Mouse (Mus musculus): ENCODE measurements around the gene Gp1ba. TPM values are rescaled to one million over a fixed set of nuclear protein-coding genes. Genes with fewer than 3 reads are reported as not detected.
A peak's percentile ranks its signal among the peaks of the same experiment; 100 is the strongest.

The Gp1ba gene
- total and polyA plus RNA-seq, 3 experiments = 0.25 to 0.84 TPM; not detected in 1

GRCm38 (mm10) chr11:70669582-70670345 lies 30.8 kb downstream of the Gp1ba start (continued):
- no peak for TF ChIP-seq PAX5 (IDR thresholded peaks at IDR 0.05; ENCODE audit: low read length)

- peak overlapping the region; percentile 69 to 92 (median 73) for H3K4me3 ChIP-seq (replicated peaks in 1 of 3; ENCODE audit: low read depth in 2 of 3, low read length in 2 of 3, poor library complexity in 1 of 3)
- dilution Hi-C loops (cut with MboI; ENCODE audit: extremely low pct_ligation_motif_present, extremely low pct_unique_long_range_greater_than_20kb, low sequenced_read_pairs) = no loop called here
- in situ Hi-C loops (cut with MboI; ENCODE audit: low pct_ligation_motif_present, low pct_unique_long_range_greater_than_20kb, low sequenced_read_pairs) = loop anchor here (5.0 kb wide), 1 partner anchor 37 kb away; no protein-coding TSS in a partner anchor
- H3K9ac ChIP-seq (ENCODE audit: insufficient read depth, low read depth) = peak overlapping the region; percentile 77
- peak overlapping the region; percentile 23; the same call in 1 of the 2 replicates for H3K27ac ChIP-seq (ENCODE audit: insufficient read depth, low read depth)
- H3K79me2 ChIP-seq (replicated peaks; ENCODE audit: control insufficient read depth, extremely low read depth, insufficient read depth, poor library complexity, severe bottlenecking) = peaks cover 22% of the 10 kb centered on the region
- H3K4me1 ChIP-seq (ENCODE audit: control insufficient read depth in 1 of 2, insufficient read depth in 2 of 2) = peaks cover 10 to 37% of the 10 kb centered on the region in 2 experiments
- H3K36me3 ChIP-seq (replicated peaks in 1 of 2; ENCODE audit: control insufficient read depth in 1 of 2, insufficient read depth in 1 of 2, low read length in 1 of 2) = peaks cover 37 to 66% of the 10 kb centered on the region in 2 experiments
- no peak for TF ChIP-seq MYC (IDR thresholded peaks at IDR 0.05; ENCODE audit: low read depth, low read length)
- TF ChIP-seq TCF12 (IDR thresholded peaks at IDR 0.05; ENCODE audit: low read depth, low read length) = no peak
- no peak for TF ChIP-seq JUN (IDR thresholded peaks at IDR 0.05; ENCODE audit: insufficient read depth, low read depth, low read length)
- TF ChIP-seq ZMIZ1 (IDR thresholded peaks at IDR 0.05; ENCODE audit: low read depth, low read length) = no peak; the same call in 1 of the 2 replicates
- TF ChIP-seq HCFC1 (IDR thresholded peaks at IDR 0.05; ENCODE audit: low read depth, low read length) = no peak
- TF ChIP-seq RCOR1 (conservative IDR thresholded peaks at IDR 0.05; ENCODE audit: low read depth, low read length) = no peak
- no peak for TF ChIP-seq NRF1 (IDR thresholded peaks at IDR 0.05; ENCODE audit: low read depth, low read length)
- no peak for TF ChIP-seq MAFK (IDR thresholded peaks at IDR 0.05; ENCODE audit: insufficient replicate concordance, low read length)
- no peak for TF ChIP-seq CHD1 (IDR thresholded peaks at IDR 0.05; ENCODE audit: low read depth, low read length)
- no peak for TF ChIP-seq TBP (conservative IDR thresholded peaks at IDR 0.05; ENCODE audit: low read depth, low read length)
- DNase-seq (ENCODE audit: extremely low read depth) = peak; percentile 28
- peak overlapping the region; percentile 41 for H3K4me2 ChIP-seq (ENCODE audit: insufficient read depth, low read depth, poor library complexity, severe bottlenecking)
- no peaks in the 10 kb centered on the region for H3K27me3 ChIP-seq (replicated peaks)
- no peaks in the 10 kb centered on the region for H3K9me3 ChIP-seq (replicated peaks; ENCODE audit: low read length)
Measured at GRCm38 (mm10) chr11:70670483-70670882, 31.6 kb downstream of the Gp1ba start.

- in situ Hi-C loops (cut with MboI; ENCODE audit: low pct_ligation_motif_present, low pct_unique_long_range_greater_than_20kb, low sequenced_read_pairs) = loop anchor here (5.0 kb wide), 1 partner anchor 36 kb away; no protein-coding TSS in a partner anchor
- Histone ChIP-seq H3K27ac (ENCODE audit: insufficient read depth, low read depth) (no peak overlapping the region), H3K36me3 (replicated peaks in 1 of 2; ENCODE audit: control insufficient read depth in 1 of 2, insufficient read depth in 1 of 2, low read length in 1 of 2) (peaks cover 43 to 66% of the 10 kb centered on the region in 2 experiments), H3K79me2 (replicated peaks; ENCODE audit: control insufficient read depth, extremely low read depth, insufficient read depth, poor library complexity, severe bottlenecking) (peaks cover 18% of the 10 kb centered on the region), H3K9me3 (replicated peaks; ENCODE audit: low read length) (no peaks in the 10 kb centered on the region), H3K4me2 (ENCODE audit: insufficient read depth, low read depth, poor library complexity, severe bottlenecking) (no peak overlapping the region), H3K4me3 (replicated peaks in 1 of 3; ENCODE audit: low read depth in 2 of 3, low read length in 2 of 3, poor library complexity in 1 of 3) (no peak overlapping the region), H3K27me3 (replicated peaks) (no peaks in the 10 kb centered on the region), H3K4me1 (ENCODE audit: control insufficient read depth in 1 of 2, insufficient read depth in 2 of 2) (peaks cover 10 to 33% of the 10 kb centered on the region in 2 experiments), H3K9ac (ENCODE audit: insufficient read depth, low read depth) (no peak overlapping the region)
- DNase-seq (ENCODE audit: extremely low read depth) = no peak
- dilution Hi-C loops (cut with MboI; ENCODE audit: extremely low pct_ligation_motif_present, extremely low pct_unique_long_range_greater_than_20kb, low sequenced_read_pairs) = no loop called here
- TF ChIP-seq IRF4 (IDR thresholded peaks at IDR 0.05; ENCODE audit: low read depth, low read length) = no peak
- no peak for TF ChIP-seq NRF1 (IDR thresholded peaks at IDR 0.05; ENCODE audit: low read depth, low read length)
- TF ChIP-seq BHLHE40 (IDR thresholded peaks at IDR 0.05; ENCODE audit: low read depth, low read length) = no peak
- no peak for TF ChIP-seq ZC3H11A (IDR thresholded peaks at IDR 0.05; ENCODE audit: low read depth, low read length)
- no peak for TF ChIP-seq ZMIZ1 (IDR thresholded peaks at IDR 0.05; ENCODE audit: low read depth, low read length)
- TF ChIP-seq TBP (conservative IDR thresholded peaks at IDR 0.05; ENCODE audit: low read depth, low read length) = no peak
- TF ChIP-seq MYC (IDR thresholded peaks at IDR 0.05; ENCODE audit: low read depth, low read length) = no peak
- TF ChIP-seq MAZ (IDR thresholded peaks at IDR 0.05; ENCODE audit: low read depth, low read length) = no peak
Measured at GRCm38 (mm10) chr11:70671333-70672047, 32.6 kb downstream of the Gp1ba start.

Measured in CH12.LX (cell line).